Mouse (Mus musculus) testis, postnatal 10 days (tissue): Measurements from ENCODE around the gene Coro1c.
A peak's percentile ranks its signal among the peaks of the same experiment; 100 is the strongest.
"Not testable (repeated sequence)": the region's sequence is repeated elsewhere in the genome, so short reads cannot be mapped to it uniquely, and the experiment has no call there.

Source experiments
- DNase-seq: peaks from one replicate; pipeline ENCODE4 v3.0.0; 2021; ENCODE audit warnings: low spot score

Gene Coro1c

GRCm38 (mm10) chr5:113828481-113828880 lies 80.1 kb downstream of the Coro1c start:
- no peak for DNase-seq

- no peak for DNase-seq
Observed at GRCm38 (mm10) chr5:113827991-113828411, 80.6 kb downstream of the Coro1c start.

- no peak for DNase-seq
Observed at GRCm38 (mm10) chr5:113826619-113827018, 81.9 kb downstream of the Coro1c start.

- no peak for DNase-seq
Observed at GRCm38 (mm10) chr5:113825558-113825957, 83.0 kb downstream of the Coro1c start.

GRCm38 (mm10) chr5:113824228-113824627 lies 84.3 kb downstream of the Coro1c start:
- DNase-seq: no peak

GRCm38 (mm10) chr5:113818572-113818971 lies 90.0 kb downstream of the Coro1c start:
- DNase-seq: no peak

GRCm38 (mm10) chr5:113815638-113816152 lies 92.9 kb downstream of the Coro1c start:
- peak; percentile 93 for DNase-seq

GRCm38 (mm10) chr5:113815041-113815389 lies 93.5 kb downstream of the Coro1c start:
- no peak for DNase-seq

GRCm38 (mm10) chr5:113814111-113815040 lies 94.2 kb downstream of the Coro1c start:
- DNase-seq: no peak

- no peak for DNase-seq
Observed at GRCm38 (mm10) chr5:113813608-113814007, 95.0 kb downstream of the Coro1c start.

- no peak for DNase-seq
Observed at GRCm38 (mm10) chr5:113812638-113813037, 95.9 kb downstream of the Coro1c start.

- not testable (repeated sequence) for DNase-seq
Observed at GRCm38 (mm10) chr5:113811824-113812420, 96.6 kb downstream of the Coro1c start.

- DNase-seq: no peak
Observed at GRCm38 (mm10) chr5:113810111-113810510, 98.4 kb downstream of the Coro1c start.

- DNase-seq: no peak
Observed at GRCm38 (mm10) chr5:113808177-113808576, 100.4 kb downstream of the Coro1c start.

- no peak for DNase-seq
Observed at GRCm38 (mm10) chr5:113807712-113808111, 100.8 kb downstream of the Coro1c start.

GRCm38 (mm10) chr5:113806414-113806813 lies 102.1 kb downstream of the Coro1c start:
- no peak for DNase-seq

GRCm38 (mm10) chr5:113805301-113805700 lies 103.3 kb downstream of the Coro1c start:
- no peak for DNase-seq

- DNase-seq: no peak
Observed at GRCm38 (mm10) chr5:113804395-113804966, 104.1 kb downstream of the Coro1c start.

- peak; percentile 68 for DNase-seq
Observed at GRCm38 (mm10) chr5:113800280-113800679, 108.3 kb downstream of the Coro1c start, which contains the start of gene Tmem119. Gene Tmem119, minus strand, starts transcription at chr5:113800516.

GRCm38 (mm10) chr5:113799691-113800090 lies 108.9 kb downstream of the Coro1c start:
- DNase-seq: no peak

GRCm38 (mm10) chr5:113798525-113798924 lies 110.0 kb downstream of the Coro1c start:
- DNase-seq: no peak

GRCm38 (mm10) chr5:113797149-113797882 lies 111.2 kb downstream of the Coro1c start:
- DNase-seq: no peak
